ENCODE assay signal across 1 mouse cellular context in the genomic region with DNA sequence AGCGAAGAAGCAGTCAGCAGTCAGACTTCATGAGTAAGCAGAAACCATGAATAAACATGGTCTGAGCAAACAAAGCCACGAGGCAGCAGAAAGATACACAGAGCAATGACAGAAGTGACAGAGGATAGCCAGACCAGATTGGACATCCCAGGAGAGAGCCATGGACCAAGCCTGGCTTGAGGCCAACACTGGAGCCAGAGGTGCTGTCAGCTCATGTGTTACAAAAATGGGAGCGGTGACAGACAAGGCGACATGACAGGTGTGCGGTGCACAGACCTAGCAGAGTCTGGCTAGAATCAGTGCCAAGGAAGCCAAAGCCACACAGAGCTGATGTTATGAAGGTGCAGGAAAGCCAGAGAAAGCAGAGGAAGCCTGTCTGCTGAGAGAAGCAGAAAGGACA.
TF ChIP-seq lines count a peak whose summit lies in the region.

No protein-coding gene starts in this region.

TF ChIP-seq in myocyte, 11 proteins besides CTCF, POLR2A, EP300 and RAD21 (continued from another document):
- TF ChIP-seq POLR2AphosphoS2 (IDR thresholded peaks at IDR 0.05; ENCODE audit: insufficient read length, low read depth) (no peak), REST (IDR thresholded peaks at IDR 0.05; ENCODE audit: insufficient read depth, insufficient read length) (no peak), MYOG (IDR thresholded peaks at IDR 0.05; ENCODE audit: control insufficient read depth in 1 of 3, insufficient read depth in 1 of 3, insufficient read length in 2 of 3, low read depth in 2 of 3) (peak in 1 of 3 experiments; percentile 31), MYOD1 (IDR thresholded peaks at IDR 0.05; ENCODE audit: control insufficient read depth in 1 of 3, insufficient read length in 2 of 3, low read depth in 2 of 3) (peak in 2 of 3 experiments; percentile 36 to 53)
